Mouse (Mus musculus) adrenal gland, adult 8-10 months (tissue): ENCODE results near the gene Ube2b. TPM values are rescaled to one million over a fixed set of nuclear protein-coding genes. Genes with fewer than 3 reads are reported as not detected.
A peak's percentile ranks its signal among the peaks of the same experiment; 100 is the strongest.

Source experiments
- DNase-seq: peaks from one replicate; pipeline ENCODE4 v3.0.0; 2022
- total RNA-seq, 4 experiments: library from RNA; stranded (reverse); gene quantifications; 2 replicates each; pipeline ENCODE4 v1.2.4; 2022

Gene Ube2b
- total RNA-seq, result 100 to 1,000 TPM; 124 to 144 (median 140) TPM

- peak; percentile 96 for DNase-seq
Measured at GRCm38 (mm10) chr11:52000290-52000962, at the start of gene Ube2b. Gene Ube2b, minus strand, starts transcription at chr11:52000762.

- peak; percentile 25 for DNase-seq
Measured at GRCm38 (mm10) chr11:52046446-52047165, 46.0 kb upstream of the Ube2b start.

GRCm38 (mm10) chr11:52044156-52044555 lies 43.6 kb upstream of the Ube2b start:
- no peak for DNase-seq

GRCm38 (mm10) chr11:52043224-52043623 lies 42.7 kb upstream of the Ube2b start:
- no peak for DNase-seq

- no peak for DNase-seq
Measured at GRCm38 (mm10) chr11:52037659-52038058, 37.1 kb upstream of the Ube2b start.

- no peak for DNase-seq
Measured at GRCm38 (mm10) chr11:52035905-52036304, 35.3 kb upstream of the Ube2b start.

- DNase-seq, result no peak
Measured at GRCm38 (mm10) chr11:52033953-52034352, 33.4 kb upstream of the Ube2b start.

GRCm38 (mm10) chr11:52032356-52032755 lies 31.8 kb upstream of the Ube2b start:
- DNase-seq, result no peak

- no peak for DNase-seq
Measured at GRCm38 (mm10) chr11:52018217-52018616, 17.7 kb upstream of the Ube2b start.

GRCm38 (mm10) chr11:52011541-52011940 lies 11.0 kb upstream of the Ube2b start:
- DNase-seq, result no peak

- DNase-seq, result no peak
Measured at GRCm38 (mm10) chr11:52011011-52011410, 10.4 kb upstream of the Ube2b start.

- no peak for DNase-seq
Measured at GRCm38 (mm10) chr11:52005586-52005985, 5.0 kb upstream of the Ube2b start.

- DNase-seq, result peak; percentile 96
Measured at GRCm38 (mm10) chr11:52003772-52004528, 3.4 kb upstream of the Ube2b start, which contains the start of gene Cdkl3. Gene Cdkl3, plus strand, starts transcription at chr11:52004221.

GRCm38 (mm10) chr11:52003505-52003771 lies 2.9 kb upstream of the Ube2b start:
- no peak for DNase-seq

- no peak for DNase-seq
Measured at GRCm38 (mm10) chr11:52002842-52003504, 2.4 kb upstream of the Ube2b start.

- no peak for DNase-seq
Measured at GRCm38 (mm10) chr11:52001861-52002260, 1.3 kb upstream of the Ube2b start.

- no peak for DNase-seq
Measured at GRCm38 (mm10) chr11:52001341-52001740, 779 bp upstream of the Ube2b start.

- DNase-seq, result peak; percentile 66
Measured at GRCm38 (mm10) chr11:51999611-52000289, 812 bp downstream of the Ube2b start.

GRCm38 (mm10) chr11:51971644-51972043 lies 28.9 kb downstream of the Ube2b start:
- no peak for DNase-seq

GRCm38 (mm10) chr11:51969511-51969910 lies 31.1 kb downstream of the Ube2b start:
- no peak for DNase-seq

GRCm38 (mm10) chr11:51968896-51969295 lies 31.7 kb downstream of the Ube2b start:
- no peak for DNase-seq
